Mouse (Mus musculus) cerebellum, postnatal 10 days (tissue): ENCODE results near the gene Clasp1.

Experiments used
- DNase-seq, 2 experiments: peaks; one replicate each; pipeline ENCODE4 v3.0.0; 2021; ENCODE audit warnings: mixed read lengths in 2 of 2

The Clasp1 gene

DNA sequence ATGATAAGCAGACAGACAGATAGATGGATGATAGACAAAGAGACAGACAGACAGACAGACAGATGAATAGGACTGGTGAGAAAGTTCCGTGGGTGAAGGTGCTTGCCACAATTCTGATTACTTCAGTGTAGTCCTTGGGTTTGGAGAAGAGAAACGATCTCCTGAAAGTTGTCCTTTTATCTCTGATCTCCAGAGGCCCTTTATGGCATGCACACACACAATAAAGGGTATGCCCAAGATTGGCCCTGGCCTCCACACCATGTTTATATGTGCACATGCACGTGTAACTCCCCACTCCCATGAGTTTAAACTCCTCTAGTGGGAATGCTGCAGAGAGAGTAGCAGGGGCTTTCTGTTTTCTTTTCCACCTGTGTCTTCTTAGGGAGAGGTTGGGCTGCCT, 14.6 kb downstream of the Clasp1 start:
- DNase-seq, result no peak

DNA sequence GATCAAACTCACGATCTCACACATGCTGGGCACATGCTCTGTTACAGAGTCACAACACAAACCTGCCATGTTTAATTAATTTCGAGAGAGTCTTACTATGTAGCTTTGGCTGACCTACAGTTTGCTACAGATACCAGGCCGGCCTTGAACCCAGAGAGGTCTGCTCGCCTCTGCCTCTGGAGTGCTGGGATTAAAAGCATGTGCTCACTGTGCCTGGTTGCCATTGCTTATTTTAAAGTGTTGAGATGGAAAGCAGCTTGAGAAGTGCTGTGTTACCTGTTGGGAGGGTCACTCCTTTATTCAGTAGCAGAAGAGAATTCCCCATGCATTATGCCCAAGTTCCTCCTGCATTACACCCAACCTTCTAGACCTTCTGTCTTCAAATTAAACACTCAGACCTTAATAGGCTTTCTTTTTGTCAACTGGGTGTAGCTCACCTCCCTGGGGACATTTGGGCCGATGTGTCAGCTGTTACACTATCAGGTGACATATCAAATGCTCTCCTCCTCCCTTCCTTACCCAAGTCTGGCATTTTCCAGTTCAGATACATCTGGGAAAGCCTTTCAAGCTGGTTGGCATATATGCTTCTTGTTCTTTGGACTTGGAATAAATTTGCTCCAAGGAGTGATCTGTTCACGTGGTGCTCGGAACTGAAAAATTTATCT, 18.9 kb downstream of the Clasp1 start:
- DNase-seq, result no peak

DNA sequence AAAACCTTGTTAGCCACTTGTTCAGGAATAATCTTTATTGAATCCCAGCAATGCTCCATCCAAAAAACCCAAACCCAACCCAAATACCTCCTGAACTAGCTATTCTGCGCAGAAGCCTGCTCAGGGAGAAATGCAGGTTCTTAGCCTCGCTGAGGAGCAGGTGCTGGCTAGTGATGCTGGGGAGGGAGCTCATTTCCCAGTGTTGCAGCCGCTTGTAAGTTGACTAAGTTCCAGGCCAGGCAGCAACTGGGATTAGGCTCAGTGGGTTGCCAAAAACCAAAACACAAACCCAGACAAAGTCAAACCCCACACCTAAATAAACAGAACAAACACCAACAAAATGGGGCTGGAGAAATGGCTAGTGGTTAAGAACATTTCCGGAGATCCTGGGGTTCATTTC, 20.4 kb downstream of the Clasp1 start:
- DNase-seq, result no peak

DNA sequence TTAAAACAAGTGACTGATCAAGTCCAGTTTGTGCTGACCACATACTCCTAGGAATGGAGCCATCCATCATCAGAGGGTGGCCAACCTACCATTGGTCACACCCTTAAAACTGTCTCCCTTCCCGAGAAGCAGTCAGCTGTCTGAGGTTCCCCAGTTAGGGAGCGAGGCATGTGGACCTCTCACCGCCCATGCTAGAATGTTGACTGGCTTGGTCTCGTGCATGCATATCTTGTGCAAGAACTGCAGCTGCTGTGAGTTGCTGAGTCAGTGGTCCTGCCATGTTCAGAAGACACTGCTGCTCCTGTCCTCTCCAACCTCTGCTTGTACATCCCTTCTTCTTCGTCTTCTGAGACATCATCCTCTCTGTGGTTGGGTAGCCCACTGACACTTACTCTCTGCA, 22.0 kb downstream of the Clasp1 start:
- no peak for DNase-seq

DNA sequence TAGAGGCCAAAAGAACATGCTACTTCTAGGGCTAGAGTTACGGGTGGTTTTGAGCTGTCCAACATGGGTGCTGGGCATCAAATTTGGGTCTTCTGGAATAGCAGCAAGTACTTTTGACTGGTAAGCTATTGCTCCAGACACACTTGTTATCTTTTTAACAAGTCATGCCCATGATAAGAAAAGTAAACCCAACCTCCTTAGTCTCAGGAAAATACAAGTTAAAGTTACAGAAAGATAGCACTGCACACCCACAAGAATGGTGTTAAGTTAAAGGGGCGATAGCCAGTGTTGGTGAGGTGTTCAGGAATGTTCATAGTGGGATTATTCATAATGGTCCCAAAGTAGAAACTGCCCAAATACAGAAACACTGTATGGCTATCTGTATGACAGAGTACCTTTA, 24.3 kb downstream of the Clasp1 start:
- DNase-seq, result no peak

DNA sequence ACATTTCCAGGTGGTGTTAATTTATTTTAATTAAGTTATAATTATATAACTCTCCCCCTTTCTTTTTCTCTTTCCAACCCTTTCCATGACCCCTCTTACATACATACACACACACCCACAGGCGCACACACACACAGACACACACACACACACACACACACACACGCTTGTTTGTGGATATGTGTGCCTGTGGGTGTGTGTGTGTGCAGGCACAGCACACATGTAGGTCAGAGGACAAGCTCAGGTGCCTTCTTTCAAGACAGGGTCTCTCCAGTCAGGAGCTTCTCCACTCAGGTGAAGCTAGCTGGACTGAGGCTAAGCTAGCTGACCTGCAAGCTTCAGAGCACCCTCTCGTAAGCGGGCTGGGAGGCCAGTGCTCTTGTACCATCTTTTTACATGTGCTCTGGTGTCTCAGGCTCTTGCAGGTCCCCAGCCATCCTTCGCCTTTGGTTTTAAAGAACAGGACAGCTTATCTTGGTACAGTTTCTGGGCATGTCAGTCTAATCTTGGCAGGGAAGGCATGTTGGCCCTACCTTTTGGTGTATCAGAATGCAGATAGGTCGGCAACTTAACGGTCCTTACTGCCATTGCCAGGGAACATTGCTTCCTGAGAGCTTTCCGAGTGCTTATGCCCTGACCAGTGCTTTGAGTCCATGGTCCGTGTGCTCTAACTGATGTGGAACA, 28.3 kb downstream of the Clasp1 start:
- no peak for DNase-seq

DNA sequence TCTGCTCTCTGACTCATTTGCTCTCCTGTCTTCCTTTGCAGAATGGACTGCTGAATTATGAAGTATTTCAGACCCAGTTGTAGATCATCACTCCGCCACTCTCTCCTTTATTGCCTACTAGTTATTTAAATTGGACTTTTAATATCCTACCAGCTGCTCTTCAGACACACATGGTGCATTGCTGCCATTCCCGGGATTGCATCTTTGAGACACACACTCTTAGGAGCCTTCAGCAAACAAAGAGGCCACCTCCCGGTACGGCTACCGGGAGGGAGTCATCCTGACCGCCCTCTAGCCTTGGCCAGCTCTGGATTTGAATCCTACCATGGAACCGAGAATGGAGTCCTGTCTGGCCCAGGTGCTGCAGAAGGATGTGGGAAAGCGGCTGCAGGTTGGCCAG, 30.5 kb downstream of the Clasp1 start:
- no peak for DNase-seq

DNA sequence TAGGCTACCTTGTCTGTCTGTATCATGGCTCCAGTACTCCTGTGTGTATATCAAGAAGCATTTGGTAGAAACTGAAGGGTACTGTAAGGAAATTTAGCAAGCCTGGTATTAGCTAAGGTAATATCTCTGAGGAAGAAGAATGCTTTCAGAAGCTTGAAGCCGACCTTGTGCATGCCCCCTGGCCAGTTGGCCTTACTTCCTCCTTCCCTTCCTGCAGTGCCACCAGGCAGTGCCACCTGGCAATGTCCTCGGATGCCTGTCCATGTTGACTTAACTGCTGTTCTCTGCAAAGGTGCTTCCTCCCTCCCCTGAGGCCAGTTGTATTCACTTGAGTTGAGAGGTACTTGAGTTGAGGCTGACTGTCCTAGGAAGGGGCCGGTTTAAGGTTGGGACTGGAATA, 32.3 kb downstream of the Clasp1 start:
- DNase-seq, result no peak

DNA sequence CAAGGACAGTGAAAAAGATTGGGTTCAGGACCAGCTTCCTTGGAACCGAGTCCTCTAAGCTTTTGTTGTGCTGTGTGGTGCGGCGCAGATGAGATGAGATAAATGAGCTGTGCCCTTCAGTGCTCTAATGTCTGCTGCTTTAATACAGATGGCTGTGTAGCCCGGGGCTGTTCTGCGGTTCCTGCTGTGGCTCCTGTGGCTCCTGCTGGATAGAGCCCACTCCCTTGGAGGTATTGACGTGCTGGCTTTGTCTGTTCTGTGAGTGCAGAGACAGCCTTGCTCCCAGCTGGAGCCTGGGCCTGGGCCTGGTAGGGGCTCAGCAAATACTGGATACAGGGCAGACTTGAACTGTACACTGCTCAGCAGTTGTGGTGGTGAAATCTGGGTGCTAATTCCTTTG, 34.0 kb downstream of the Clasp1 start:
- no peak for DNase-seq

DNA sequence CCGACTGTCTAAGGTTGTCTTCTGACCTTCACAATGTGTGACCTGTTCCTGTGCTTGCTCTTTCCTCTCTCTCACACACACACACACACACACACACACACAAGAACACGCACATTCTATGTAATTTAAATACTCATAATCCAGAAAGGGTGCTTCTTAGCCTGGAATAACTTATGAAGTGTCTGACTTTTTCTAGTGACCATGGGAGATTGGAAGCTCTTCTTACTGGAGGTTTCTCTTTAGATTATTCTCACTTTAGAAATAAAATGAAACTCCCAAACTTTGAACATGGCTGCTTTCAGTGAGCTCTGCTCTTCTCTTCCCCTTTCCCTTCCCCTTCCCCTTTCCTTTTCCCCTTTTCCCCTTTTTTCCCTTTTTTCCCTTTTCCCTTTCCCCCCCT, 37.1 kb downstream of the Clasp1 start:
- no peak for DNase-seq

DNA sequence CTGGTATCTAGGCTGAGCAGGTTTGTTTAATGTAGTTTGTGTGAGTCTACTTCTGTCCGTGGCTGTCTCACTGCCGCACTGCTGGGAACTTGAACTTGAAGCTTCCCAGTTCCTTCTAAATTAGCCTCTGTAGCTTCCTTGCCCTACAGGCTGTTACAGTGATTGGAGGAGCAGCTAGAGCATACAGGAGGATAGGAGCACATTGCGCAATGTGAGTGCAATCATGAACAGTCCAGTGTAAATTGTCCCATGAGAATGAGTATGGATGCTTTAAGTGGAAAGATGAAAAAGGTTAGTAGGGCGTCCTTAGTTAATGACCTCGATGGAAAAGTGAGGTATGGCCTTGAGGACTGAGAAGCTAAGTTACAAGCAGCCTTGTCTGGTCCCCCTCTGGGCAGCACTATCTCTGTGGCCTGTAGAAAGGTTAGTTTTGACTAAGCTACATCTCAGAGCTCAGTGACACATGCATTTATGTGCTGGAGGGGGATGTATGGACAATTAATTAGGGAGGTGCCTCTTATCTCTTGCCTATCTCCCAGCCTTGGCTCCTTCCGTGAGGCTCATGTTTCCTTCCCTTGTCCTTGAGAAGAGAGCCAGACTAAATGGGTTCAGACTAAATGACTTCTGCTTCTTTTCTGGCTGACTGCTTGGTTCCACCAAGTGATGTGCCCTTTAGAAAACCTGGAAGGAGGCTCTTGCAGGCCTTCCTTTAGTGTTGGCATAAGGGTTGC, 39.7 kb downstream of the Clasp1 start:
- DNase-seq, result no peak

DNA sequence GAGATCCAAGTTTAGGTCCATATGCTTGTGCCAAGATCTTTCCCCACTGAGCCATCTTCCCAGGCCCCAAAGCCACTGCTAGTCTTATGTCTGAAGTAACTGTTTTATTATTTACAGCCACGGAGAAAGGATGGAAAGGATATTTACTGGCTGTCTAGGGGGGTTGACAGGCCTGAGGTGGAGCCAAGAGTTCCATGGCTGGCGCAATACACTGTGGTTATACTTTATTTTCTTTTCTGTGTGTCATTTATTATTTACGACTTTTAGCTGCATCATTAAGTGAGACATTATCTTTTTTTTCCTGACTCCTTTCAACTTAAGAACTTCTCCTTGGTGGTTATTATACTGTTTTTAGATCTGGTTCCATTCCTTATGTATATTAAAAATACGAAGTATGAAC, 42.7 kb downstream of the Clasp1 start:
- DNase-seq, result no peak

DNA sequence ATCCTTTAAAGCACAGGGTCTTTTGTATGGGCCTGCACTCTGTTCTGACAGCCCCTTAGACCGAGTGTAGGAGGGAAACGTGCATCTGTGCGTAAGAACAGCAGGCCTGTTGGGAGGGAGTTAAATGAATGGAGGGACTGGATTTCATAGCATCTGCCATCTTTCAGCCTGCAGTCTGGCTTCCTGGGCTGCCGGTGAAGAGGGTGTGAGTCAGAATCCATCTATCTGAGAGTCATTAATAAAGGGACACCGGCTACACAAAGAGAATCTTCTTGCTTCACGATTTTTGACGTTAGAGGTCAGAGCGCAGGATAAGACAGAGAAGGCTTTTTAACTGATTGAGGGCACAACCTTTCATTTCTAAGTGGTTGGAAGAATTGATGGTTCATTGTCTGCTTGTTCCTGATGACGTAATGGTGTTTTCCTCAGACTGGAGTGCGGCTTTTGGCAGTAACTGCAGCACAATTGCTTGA, 46.2 kb downstream of the Clasp1 start:
- peak; percentile 28 to 41 for DNase-seq

DNA sequence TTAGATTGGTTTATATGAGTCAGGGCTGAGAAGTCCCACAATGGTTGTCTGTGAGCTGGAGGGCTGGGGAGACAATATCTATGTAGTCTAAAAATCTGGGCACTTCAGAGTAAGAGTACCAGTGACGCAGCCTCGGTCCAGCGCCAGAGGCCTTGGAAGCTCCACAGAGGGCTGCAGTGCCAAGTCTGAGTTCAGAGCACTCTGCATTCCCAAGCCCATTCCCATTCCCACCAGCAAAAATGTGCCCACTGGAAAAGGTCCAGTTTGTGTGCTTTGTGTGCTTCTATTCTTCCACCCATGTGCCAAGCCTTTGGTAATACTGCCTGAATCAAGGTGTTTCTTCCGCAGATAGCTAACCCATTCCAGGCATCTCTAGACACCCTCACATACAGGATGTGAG, 49.0 kb downstream of the Clasp1 start:
- peak; percentile 59 to 74 for DNase-seq

DNA sequence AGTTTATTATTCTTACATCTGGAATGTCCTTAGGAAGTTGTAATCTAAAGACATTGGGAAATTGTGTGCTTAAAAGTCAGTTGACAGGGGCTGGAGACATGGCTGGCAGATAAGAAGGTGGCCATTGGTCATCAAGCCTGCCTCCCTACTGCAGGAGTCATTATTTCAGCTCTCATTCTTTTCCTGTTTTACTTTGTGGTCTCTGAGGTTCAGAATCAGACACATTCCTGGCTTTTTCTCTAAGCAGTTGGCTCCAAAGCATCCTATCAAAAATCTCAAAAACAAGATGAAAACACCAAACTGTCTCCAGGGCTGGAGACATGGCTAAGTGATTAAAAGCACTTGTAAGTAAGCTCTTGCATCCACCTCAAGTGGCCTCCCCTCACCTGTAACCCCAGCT, 49.5 kb downstream of the Clasp1 start:
- no peak for DNase-seq

DNA sequence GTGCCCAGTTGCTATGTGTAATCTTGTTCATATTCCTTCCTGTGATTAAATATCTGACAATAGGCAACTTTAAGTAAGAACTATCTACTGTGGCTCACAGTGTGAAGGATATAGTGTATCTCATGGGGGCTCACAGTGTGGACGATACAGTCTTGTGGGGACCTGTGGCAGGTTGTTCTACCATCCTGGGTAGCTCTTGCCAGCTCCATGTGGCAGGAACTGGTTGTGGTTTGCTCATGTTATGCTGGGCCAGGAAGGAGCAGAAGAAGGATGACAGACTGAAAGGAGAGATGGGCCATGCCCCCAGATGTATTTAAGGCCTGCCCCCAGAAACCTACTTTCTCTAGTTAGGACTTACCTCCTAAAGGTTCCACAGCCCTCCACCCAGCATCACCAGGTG, 51.7 kb downstream of the Clasp1 start:
- no peak for DNase-seq

DNA sequence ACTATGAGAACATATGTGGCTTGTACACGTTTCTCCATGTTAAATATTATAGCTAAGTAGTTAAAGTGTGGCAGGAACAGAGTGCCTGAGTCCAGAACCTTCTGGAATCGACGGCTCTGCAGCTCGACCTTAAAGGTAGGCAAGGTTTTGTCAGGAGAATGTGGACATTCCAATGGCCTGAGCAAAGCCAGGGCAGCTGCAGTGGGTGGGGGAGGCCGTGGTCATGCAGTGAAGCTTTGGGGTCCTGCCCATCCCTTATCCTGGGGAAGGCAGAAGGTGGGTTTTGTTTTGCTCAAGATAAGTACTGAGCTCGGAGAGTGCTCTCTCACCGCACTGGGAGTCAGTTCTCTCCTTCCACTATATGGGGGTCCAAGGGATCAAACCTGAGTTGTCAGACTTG, 55.6 kb downstream of the Clasp1 start:
- DNase-seq, result no peak

DNA sequence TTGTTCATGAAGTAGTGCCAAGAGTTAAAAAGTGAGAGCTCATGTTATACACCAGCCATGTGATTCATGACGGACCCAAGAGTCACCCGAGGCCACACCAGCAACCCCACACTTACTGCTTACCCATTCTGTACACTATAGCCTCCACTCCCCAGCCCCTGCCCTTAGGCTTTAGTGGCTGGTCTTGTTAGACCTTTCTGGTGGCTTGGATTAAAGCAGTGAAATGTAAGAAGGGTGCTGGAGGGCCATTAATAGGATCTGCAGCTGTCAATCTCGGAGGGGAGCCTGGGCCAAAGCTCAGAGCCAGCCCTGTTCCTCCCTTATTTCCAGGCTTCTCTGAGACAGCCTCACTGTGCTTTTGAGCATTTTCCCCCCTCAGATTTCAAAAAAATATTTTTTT, 56.1 kb downstream of the Clasp1 start:
- DNase-seq, result no peak

DNA sequence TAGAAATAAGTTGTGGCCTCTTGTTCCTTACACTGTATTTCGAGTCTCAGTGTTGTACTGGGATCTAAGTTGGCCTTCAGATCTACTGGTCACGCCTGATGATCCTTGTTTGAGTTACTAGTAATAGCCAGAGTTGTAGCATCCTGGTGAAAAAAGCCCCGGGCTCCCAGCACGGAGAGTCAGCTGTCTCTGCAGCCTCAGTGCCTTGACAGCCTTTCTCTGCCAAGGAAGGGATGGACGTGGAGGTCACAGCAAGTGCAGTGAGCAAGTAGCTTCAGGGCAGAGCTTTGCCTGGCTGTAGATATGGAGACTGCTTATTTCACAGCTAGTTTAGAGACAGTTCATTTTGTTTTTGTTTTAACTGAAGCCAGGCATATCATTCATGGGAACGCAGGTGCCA, 56.6 kb downstream of the Clasp1 start:
- peak; percentile 37 to 50 for DNase-seq

DNA sequence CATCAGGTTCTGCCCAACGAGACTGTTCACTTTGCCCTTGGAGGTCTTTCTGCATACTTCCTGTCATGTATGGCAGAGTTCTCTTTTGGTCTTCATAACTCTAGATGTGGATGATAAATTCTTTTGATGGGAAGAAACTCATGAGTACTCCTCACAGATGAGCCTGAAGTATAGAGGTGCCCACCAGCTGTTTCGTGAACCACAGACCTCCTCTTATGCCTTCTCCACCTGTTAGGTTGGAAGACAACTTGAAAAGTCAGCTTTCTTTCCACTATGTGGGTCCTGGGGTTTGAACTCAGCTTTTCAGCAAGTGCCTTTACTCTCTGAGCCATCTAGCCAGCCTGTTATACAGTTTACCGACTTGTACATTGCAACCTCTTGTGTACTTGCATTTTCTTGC, 57.1 kb downstream of the Clasp1 start:
- no peak for DNase-seq

DNA sequence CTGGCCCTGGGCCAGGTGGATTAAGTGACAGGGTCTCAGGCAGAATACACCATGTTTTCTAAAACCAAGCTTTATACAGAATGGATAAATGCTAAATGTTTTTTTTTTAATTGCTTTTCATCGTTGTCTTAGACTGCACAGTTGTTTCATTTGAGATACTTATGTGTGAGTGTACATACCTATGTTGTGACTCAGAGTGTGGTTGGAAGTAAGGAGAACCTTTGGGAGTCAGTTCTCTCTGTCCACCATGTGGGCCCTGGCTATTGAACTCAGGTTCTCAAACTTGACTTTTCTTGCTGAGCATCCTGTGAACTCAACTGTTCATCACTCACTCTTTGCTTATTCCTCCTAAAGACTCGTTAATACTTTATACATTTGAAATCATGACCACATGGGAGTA, 58.3 kb downstream of the Clasp1 start:
- peak in 1 of 2 experiments; percentile 30 for DNase-seq

DNA sequence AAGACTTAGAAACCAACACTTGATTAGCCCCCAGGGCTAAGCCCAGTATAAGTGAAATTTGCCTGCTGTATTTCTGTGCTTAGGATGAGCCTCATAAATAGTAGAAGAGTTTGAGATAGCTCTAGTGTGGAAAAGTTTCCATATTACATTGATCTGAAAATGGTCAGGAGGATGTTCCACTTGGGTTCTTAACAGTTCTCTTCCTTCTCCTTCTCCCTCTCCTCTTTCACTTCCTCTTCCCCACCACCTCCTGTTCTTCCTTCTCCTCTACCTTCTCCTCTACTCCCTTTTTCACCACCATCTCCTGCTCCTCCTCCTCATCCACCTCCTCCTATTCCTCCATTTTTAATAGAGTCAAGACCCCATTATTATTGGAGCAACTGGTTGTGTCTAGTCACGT, 59.4 kb downstream of the Clasp1 start:
- DNase-seq, result no peak

DNA sequence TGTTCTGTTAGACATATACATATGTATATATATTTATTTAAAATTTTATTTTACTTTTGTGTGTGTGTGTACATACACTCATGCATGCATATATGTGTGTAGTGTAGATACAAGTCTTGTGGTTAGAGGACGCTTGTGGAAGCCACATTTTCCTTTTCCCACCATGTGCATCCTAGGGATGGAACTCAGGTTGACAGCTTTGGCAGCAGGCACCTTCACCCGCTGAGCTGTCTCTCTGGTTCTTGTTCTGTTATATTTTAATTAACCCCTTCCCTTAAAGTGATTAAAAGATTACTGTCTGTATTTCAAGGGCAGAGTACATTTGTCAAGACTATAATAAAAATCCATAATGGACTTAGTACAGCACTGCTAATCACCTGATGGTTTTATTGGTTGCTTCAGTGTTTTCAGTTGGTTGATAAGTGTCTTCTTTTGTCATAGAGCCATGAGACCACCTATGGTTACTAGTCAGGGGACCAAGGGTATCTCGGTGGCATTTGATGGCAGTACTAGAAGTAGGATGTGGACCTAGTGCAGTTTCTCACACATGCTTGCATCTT, 62.1 kb downstream of the Clasp1 start:
- DNase-seq, result peak; percentile 84 to 85

DNA sequence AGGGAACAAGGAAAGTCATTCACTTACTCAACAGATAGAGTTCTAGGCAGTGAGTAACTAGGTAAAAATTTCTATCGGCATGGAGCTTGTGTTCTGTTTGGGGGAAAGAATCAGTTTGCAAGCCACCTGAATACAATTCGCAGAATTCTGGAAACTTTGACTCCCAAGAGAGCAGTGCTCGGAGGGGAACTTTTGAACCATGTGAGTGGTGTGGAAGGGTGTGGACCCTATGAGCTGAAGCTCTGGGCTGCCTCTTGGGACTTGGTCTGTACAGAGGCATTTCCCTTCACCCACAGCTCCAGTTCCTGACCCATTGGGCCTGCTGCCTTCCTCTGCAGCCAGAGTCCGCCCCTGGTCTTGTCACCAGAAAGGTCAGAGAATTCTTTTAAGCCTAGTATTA, 64.7 kb downstream of the Clasp1 start:
- no peak for DNase-seq
